Mouse (Mus musculus) activated CD4-positive, CD25-positive, alpha-beta regulatory T cell, adult 9 weeks (primary cell): ENCODE results near the gene Olfr1188. TPM values are rescaled to one million over a fixed set of nuclear protein-coding genes. Genes with fewer than 3 reads are reported as not detected.

Experiments used
- polyA plus RNA-seq: library from polyadenylated mRNA; unstranded; fragments of 100-300 nt; shearing (Covaris generic); gene quantifications from one replicate; pipeline ENCODE4 v1.2.1, GENCODE M21; 2017

Gene Olfr1188
- not detected for polyA plus RNA-seq

GRCm38 (mm10) chr2:88556635-88557034 is at the start of gene Olfr1188:
Olfr1188 (plus strand) TSS chr2:88556935.

GRCm38 (mm10) chr2:88518251-88518650 is 38.5 kb upstream of the Olfr1188 start, which contains the start of gene Olfr1186:
Olfr1186 (plus strand) TSS chr2:88518551.

GRCm38 (mm10) chr2:88586154-88586553 is 29.4 kb downstream of the Olfr1188 start, which contains the start of gene Olfr1189:
Olfr1189 (plus strand) TSS chr2:88586454.

Other genes starting within 250 kb of the Olfr1188 start
- gene Olfr1174-ps, start 241.8 kb upstream of the Olfr1188 start, polyA plus RNA-seq = not detected
- gene Olfr1175-ps, start 229.7 kb upstream of the Olfr1188 start, polyA plus RNA-seq = not detected
- gene Olfr1176, start 220.2 kb upstream of the Olfr1188 start, polyA plus RNA-seq = not detected
- gene Olfr1177-ps, start 210.4 kb upstream of the Olfr1188 start, polyA plus RNA-seq = not detected
- not detected for gene Olfr1178, start 169.9 kb upstream of the Olfr1188 start, polyA plus RNA-seq
- gene Olfr1179, start 150.5 kb upstream of the Olfr1188 start, polyA plus RNA-seq = not detected
- gene Olfr1180, start 137.8 kb upstream of the Olfr1188 start, polyA plus RNA-seq = not detected
- not detected for gene Olfr1181, start 130.8 kb upstream of the Olfr1188 start, polyA plus RNA-seq
- gene Gm13757, start 107.8 kb upstream of the Olfr1188 start, polyA plus RNA-seq = not detected
- not detected for gene Olfr1183, start 102.1 kb upstream of the Olfr1188 start, polyA plus RNA-seq
- not detected for gene Olfr1184, start 73.3 kb upstream of the Olfr1188 start, polyA plus RNA-seq
- gene Olfr1185-ps1, start 63.6 kb upstream of the Olfr1188 start, polyA plus RNA-seq = not detected
- not detected for gene Olfr1186, start 38.4 kb upstream of the Olfr1188 start, polyA plus RNA-seq
- not detected for gene Olfr1189, start 29.5 kb downstream of the Olfr1188 start, polyA plus RNA-seq
- gene Olfr1191-ps1, start 83.6 kb downstream of the Olfr1188 start, polyA plus RNA-seq = not detected
- gene Olfr1192-ps1, start 91.6 kb downstream of the Olfr1188 start, polyA plus RNA-seq = not detected
- gene Olfr1193, start 118.7 kb downstream of the Olfr1188 start, polyA plus RNA-seq = not detected
- not detected for gene Olfr1195, start 132.3 kb downstream of the Olfr1188 start, polyA plus RNA-seq
- gene Olfr1196, start 147.7 kb downstream of the Olfr1188 start, polyA plus RNA-seq = not detected
- gene Olfr1197, start 175.4 kb downstream of the Olfr1188 start, polyA plus RNA-seq = not detected
- 0.16 TPM for gene Olfr1198, start 194.4 kb downstream of the Olfr1188 start, polyA plus RNA-seq
- gene Olfr1199, start 203.5 kb downstream of the Olfr1188 start, polyA plus RNA-seq = not detected
- gene Olfr1200, start 213.6 kb downstream of the Olfr1188 start, polyA plus RNA-seq = not detected
- not detected for gene Olfr1201, start 236.1 kb downstream of the Olfr1188 start, polyA plus RNA-seq